In genomic region chr5:115547014-115547413, GRCm38 (mm10) we compare ENCODE assay signal across 14 mouse cellular contexts. TPM values are rescaled to one million over a fixed set of nuclear protein-coding genes. Genes with fewer than 3 reads are reported as not detected.
A peak's percentile ranks its signal among the peaks of the same experiment; 100 is the strongest.
DNase-seq lines count a peak whose midpoint lies in the region; ATAC-seq and TF ChIP-seq lines count a peak whose summit lies in the region.
"Had no signal": no experiment of that assay in that cellular context is flagged by ENCODE, and none has a peak within 500 bp of the region (broad histone marks: within the 10 kb centered on the region; RNA-seq: fewer than 3 reads in every experiment).

No protein-coding gene starts in this region.

- H3K9me3 ChIP-seq in forebrain, embryonic 12.5 days, result no peaks in the 10 kb centered on the region
- no peaks in the 10 kb centered on the region for H3K9me3 ChIP-seq in forebrain, embryonic 11.5 days (ENCODE audit: control insufficient read depth, low read length)
- no peaks in the 10 kb centered on the region for H3K9me3 ChIP-seq in kidney, embryonic 14.5 days (ENCODE audit: control insufficient read depth, low read length)
- H3K9me3 ChIP-seq in E14TG2a.4 (ENCODE audit: low read length), result no peaks in the 10 kb centered on the region
- no peaks in the 10 kb centered on the region for H3K9me3 ChIP-seq in hindbrain, embryonic 12.5 days (replicated peaks)
- H3K9me3 ChIP-seq: intestine, embryonic 15.5 days; megakaryocyte, embryonic 14.5 days had no signal

- no peak overlapping the region for H3K4me2 ChIP-seq in forebrain, embryonic 12.5 days
- no peak overlapping the region for H3K4me2 ChIP-seq in forebrain, embryonic 11.5 days (ENCODE audit: low read depth, low read length, severe bottlenecking)
- H3K4me2 ChIP-seq in kidney, embryonic 14.5 days (replicated peaks; ENCODE audit: low read depth, low read length), result no peak overlapping the region
- no peak overlapping the region for H3K4me2 ChIP-seq in hindbrain, embryonic 12.5 days (replicated peaks)
- H3K4me2 ChIP-seq: intestine, embryonic 15.5 days had no signal

- peaks cover 14% of the 10 kb centered on the region for H3K36me3 ChIP-seq in forebrain, embryonic 12.5 days (replicated peaks)
- H3K36me3 ChIP-seq in forebrain, embryonic 11.5 days (ENCODE audit: control insufficient read depth, insufficient read depth, low read length), result no peaks in the 10 kb centered on the region
- peaks cover 46% of the 10 kb centered on the region for H3K36me3 ChIP-seq in kidney, embryonic 14.5 days (ENCODE audit: control insufficient read depth, insufficient read depth, low read length)
- H3K36me3 ChIP-seq in E14TG2a.4 (ENCODE audit: insufficient read depth, low read length), result peaks cover 56% of the 10 kb centered on the region
- peaks cover 38% of the 10 kb centered on the region for H3K36me3 ChIP-seq in hindbrain, embryonic 12.5 days

- no peak overlapping the region for H3K4me3 ChIP-seq in forebrain, embryonic 12.5 days (replicated peaks)
- H3K4me3 ChIP-seq in forebrain, embryonic 11.5 days (ENCODE audit: low read depth, low read length), result no peak overlapping the region
- H3K4me3 ChIP-seq in kidney, embryonic 14.5 days (ENCODE audit: low read length), result no peak overlapping the region
- H3K4me3 ChIP-seq in E14TG2a.4 (replicated peaks; ENCODE audit: low read length), result peak overlapping the region; percentile 66
- no peak overlapping the region for H3K4me3 ChIP-seq in hindbrain, embryonic 12.5 days
- H3K4me3 ChIP-seq: intestine, embryonic 15.5 days; megakaryocyte, embryonic 14.5 days had no signal

- ATAC-seq in forebrain, embryonic 12.5 days (ENCODE audit: low FRiP score), result no peak
- ATAC-seq in forebrain, embryonic 11.5 days (replicated peaks; ENCODE audit: low FRiP score), result no peak
- no peak for ATAC-seq in kidney, embryonic 14.5 days (ENCODE audit: low FRiP score, low TSS enrichment)
- ATAC-seq in hindbrain, embryonic 12.5 days (ENCODE audit: low FRiP score), result no peak
- no peak for ATAC-seq in monocyte, adult 5-6 weeks (replicated peaks; ENCODE audit: insufficient number of reproducible peaks, low FRiP score, low TSS enrichment, poor library complexity, severe bottlenecking)
- ATAC-seq: intestine, embryonic 15.5 days had no signal

- no peak for DNase-seq in forebrain, embryonic 11.5 days (ENCODE audit: low spot score)
- DNase-seq in kidney, postnatal 4 days, result no peak
- no peak for DNase-seq in layer of hippocampus, adult 9-11 months
- DNase-seq: adrenal gland, adult 2 months; B cell, adult 2 months; gastrocnemius, postnatal 14 days; liver had no signal

- WGBS in forebrain, embryonic 12.5 days, result 42% methylated on average over 6 of the region's 6 CpGs
- 33% methylated on average over 6 of the region's 6 CpGs for WGBS in forebrain, embryonic 11.5 days
- WGBS in kidney, embryonic 14.5 days, result 11% methylated on average over 6 of the region's 6 CpGs
- 35% methylated on average over 6 of the region's 6 CpGs for WGBS in hindbrain, embryonic 12.5 days

- no peak overlapping the region for H3K9ac ChIP-seq in forebrain, embryonic 12.5 days
- no peak overlapping the region for H3K9ac ChIP-seq in forebrain, embryonic 11.5 days (ENCODE audit: low read length)
- H3K9ac ChIP-seq in kidney, embryonic 14.5 days (ENCODE audit: low read depth, low read length), result 0 out of 2 replicates have a peak overlapping the region, but pooled peaks have one; percentile 28
- H3K9ac ChIP-seq in hindbrain, embryonic 12.5 days, result peak overlapping the region; percentile 23
- H3K9ac ChIP-seq: intestine, embryonic 15.5 days had no signal

- no peak for TF ChIP-seq CTCF in E14TG2a.4 (conservative IDR thresholded peaks at IDR 0.05; ENCODE audit: low read length)

- peaks cover 29% of the 10 kb centered on the region for H3K4me1 ChIP-seq in forebrain, embryonic 12.5 days
- no peaks in the 10 kb centered on the region; the same call in 1 of the 2 replicates for H3K4me1 ChIP-seq in forebrain, embryonic 11.5 days (replicated peaks; ENCODE audit: control insufficient read depth, insufficient read depth, low read length)
- peaks cover 36% of the 10 kb centered on the region for H3K4me1 ChIP-seq in kidney, embryonic 14.5 days (ENCODE audit: control insufficient read depth, insufficient read depth, low read length)
- peaks cover 93% of the 10 kb centered on the region for H3K4me1 ChIP-seq in E14TG2a.4 (replicated peaks; ENCODE audit: low read depth, low read length)
- peaks cover 56% of the 10 kb centered on the region for H3K4me1 ChIP-seq in hindbrain, embryonic 12.5 days

- H3K27ac ChIP-seq in forebrain, embryonic 12.5 days, result 0 out of 2 replicates have a peak overlapping the region, but pooled peaks have one; percentile 9
- no peak overlapping the region for H3K27ac ChIP-seq in forebrain, embryonic 11.5 days (ENCODE audit: low read depth, low read length)
- H3K27ac ChIP-seq in kidney, embryonic 14.5 days (ENCODE audit: low read depth, low read length), result peak overlapping the region; percentile 67; the same call in 1 of the 2 replicates
- peak overlapping the region; percentile 46 for H3K27ac ChIP-seq in hindbrain, embryonic 12.5 days
- H3K27ac ChIP-seq: intestine, embryonic 15.5 days had no signal

- no peaks in the 10 kb centered on the region for H3K27me3 ChIP-seq in forebrain, embryonic 12.5 days
- H3K27me3 ChIP-seq in forebrain, embryonic 11.5 days (ENCODE audit: control insufficient read depth, insufficient read depth, low read length), result no peaks in the 10 kb centered on the region
- no peaks in the 10 kb centered on the region for H3K27me3 ChIP-seq in kidney, embryonic 14.5 days (ENCODE audit: control insufficient read depth, insufficient read depth, low read length)
- H3K27me3 ChIP-seq in E14TG2a.4 (ENCODE audit: insufficient read depth, low read length), result no peaks in the 10 kb centered on the region
- H3K27me3 ChIP-seq in hindbrain, embryonic 12.5 days, result no peaks in the 10 kb centered on the region
- H3K27me3 ChIP-seq: intestine, embryonic 15.5 days; megakaryocyte, embryonic 14.5 days had no signal

RNA-seq across cellular contexts. Expression of gene Rplp0, which starts 12.3 kb away (rescaled TPM):
- polyA plus RNA-seq in forebrain, embryonic 12.5 days (2016; fragmentation: Nextera tagmentation; extraction: Ambion mirVana), result 860 and 944 TPM in 2 replicates
- 1,156 and 1,197 TPM in 2 replicates for polyA plus RNA-seq in forebrain, embryonic 11.5 days (2014; fragmentation: Nextera tagmentation; extraction: Ambion mirVana)
- 1,879 and 2,111 TPM in 2 replicates for polyA plus RNA-seq in kidney, embryonic 14.5 days (2014; fragmentation: Nextera tagmentation; extraction: Ambion mirVana)
- 819 and 900 TPM in 2 replicates for polyA plus RNA-seq in hindbrain, embryonic 12.5 days (2016; fragmentation: Nextera tagmentation; extraction: Ambion mirVana)
- 991 to 1,396 TPM (median 1,306 TPM) in 3 replicates for total RNA-seq in monocyte, adult 5-6 weeks (2017)

RNA-seq across cellular contexts. Expression of gene Gcn1l1, which starts 18.0 kb away (rescaled TPM):
- 60.4 and 67.4 TPM in 2 replicates for polyA plus RNA-seq in forebrain, embryonic 12.5 days (2016; fragmentation: Nextera tagmentation; extraction: Ambion mirVana)
- polyA plus RNA-seq in forebrain, embryonic 11.5 days (2014; fragmentation: Nextera tagmentation; extraction: Ambion mirVana), result 54.8 and 62.4 TPM in 2 replicates
- 44.3 and 56.0 TPM in 2 replicates for polyA plus RNA-seq in kidney, embryonic 14.5 days (2014; fragmentation: Nextera tagmentation; extraction: Ambion mirVana)
- polyA plus RNA-seq in hindbrain, embryonic 12.5 days (2016; fragmentation: Nextera tagmentation; extraction: Ambion mirVana), result 57.6 and 62.5 TPM in 2 replicates
- 16.9 to 37.5 TPM (median 22.8 TPM) in 3 replicates for total RNA-seq in monocyte, adult 5-6 weeks (2017)

RNA-seq across cellular contexts. Expression of gene Pxn, which starts 40.5 kb away (rescaled TPM):
- polyA plus RNA-seq in forebrain, embryonic 12.5 days (2016; fragmentation: Nextera tagmentation; extraction: Ambion mirVana), result 24.6 and 25.3 TPM in 2 replicates
- polyA plus RNA-seq in forebrain, embryonic 11.5 days (2014; fragmentation: Nextera tagmentation; extraction: Ambion mirVana), result 11.9 and 12.3 TPM in 2 replicates
- 21.9 and 22.4 TPM in 2 replicates for polyA plus RNA-seq in kidney, embryonic 14.5 days (2014; fragmentation: Nextera tagmentation; extraction: Ambion mirVana)
- 34.0 and 39.2 TPM in 2 replicates for polyA plus RNA-seq in hindbrain, embryonic 12.5 days (2016; fragmentation: Nextera tagmentation; extraction: Ambion mirVana)
- 85.9 to 113 TPM (median 106 TPM) in 3 replicates for total RNA-seq in monocyte, adult 5-6 weeks (2017)

Comparison
In these comparisons a context has a peak if more than half of its experiments do, and no peak if none do; other contexts are left out.
1. H3K9ac ChIP-seq: peak in kidney, embryonic 14.5 days (single experiment) and hindbrain, embryonic 12.5 days (single experiment); none in forebrain, embryonic 12.5 days (single experiment) and forebrain, embryonic 11.5 days (single experiment).